Mouse (Mus musculus): ENCODE results near the gene Slc25a45. TPM values are rescaled to one million over a fixed set of nuclear protein-coding genes. Genes with fewer than 3 reads are reported as not detected.
A peak's percentile ranks its signal among the peaks of the same experiment; 100 is the strongest.

The Slc25a45 gene
- total RNA-seq (2022): 10 to 100 TPM; 12.8 to 21.7 (median 17.5) TPM

GRCm38 (mm10) chr19:5877618-5878361 is at the start of gene Slc25a45:
TSS of gene Slc25a45 (plus strand) at chr19:5877808.
- DNase-seq: peak; percentile 86

- no peak for DNase-seq
Observed at GRCm38 (mm10) chr19:5828155-5828554, 49.5 kb upstream of the Slc25a45 start.

GRCm38 (mm10) chr19:5828905-5829304 is 48.7 kb upstream of the Slc25a45 start:
- DNase-seq: no peak

- DNase-seq: no peak
Observed at GRCm38 (mm10) chr19:5829958-5830615, 47.5 kb upstream of the Slc25a45 start.

DNA sequence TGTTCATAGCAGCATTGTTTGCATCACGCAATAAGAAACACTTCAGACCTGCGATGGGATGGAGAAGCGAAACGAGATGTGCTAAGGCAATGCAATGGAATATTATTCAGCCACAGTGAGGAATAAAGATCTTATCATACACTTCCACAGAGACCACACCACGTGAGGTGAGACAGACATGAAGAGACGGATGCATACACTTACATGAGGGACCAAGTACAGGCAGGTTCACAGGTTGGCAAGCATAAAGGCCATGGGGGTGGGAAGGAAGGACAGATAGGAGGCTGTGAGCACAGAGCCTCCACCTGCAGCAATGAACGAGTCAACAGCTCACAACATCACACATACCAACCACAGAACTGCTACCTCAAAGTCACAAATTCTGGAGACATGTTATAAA is 46.8 kb upstream of the Slc25a45 start:
- no peak for DNase-seq

DNA sequence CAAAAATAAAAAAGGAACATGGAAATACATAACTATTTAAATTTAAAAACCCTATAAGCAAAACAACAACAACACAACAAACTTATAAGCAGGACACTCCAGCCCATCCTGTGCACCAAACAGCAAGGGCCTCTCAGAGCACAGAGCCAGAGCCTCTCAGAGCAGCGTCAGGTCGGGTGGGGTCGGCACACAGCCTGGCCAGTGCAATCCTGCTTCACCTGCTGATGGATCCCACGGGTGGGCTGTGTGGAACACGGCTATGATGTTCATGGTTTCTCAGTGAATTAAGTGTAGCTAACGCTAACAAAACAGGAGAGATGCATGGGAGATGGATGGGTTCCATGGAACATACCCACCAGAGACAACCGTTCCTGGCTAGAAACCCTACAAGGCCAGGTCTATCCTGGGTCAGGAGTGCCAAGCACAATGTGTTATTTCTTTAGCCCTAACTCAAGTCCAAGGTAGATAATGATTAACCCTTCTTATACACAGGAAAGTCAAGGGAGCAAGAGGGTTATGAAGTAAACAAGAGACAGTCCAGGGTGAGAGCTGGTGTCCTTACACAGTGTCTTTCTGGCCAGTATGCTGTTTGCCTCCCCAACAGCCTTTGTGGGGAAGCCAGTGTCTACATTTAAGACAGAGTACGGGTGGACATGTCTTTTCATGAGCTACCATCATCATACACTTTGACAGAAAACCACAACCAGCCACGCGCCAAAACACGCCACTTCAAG is 46.2 kb upstream of the Slc25a45 start:
- DNase-seq: no peak

DNA sequence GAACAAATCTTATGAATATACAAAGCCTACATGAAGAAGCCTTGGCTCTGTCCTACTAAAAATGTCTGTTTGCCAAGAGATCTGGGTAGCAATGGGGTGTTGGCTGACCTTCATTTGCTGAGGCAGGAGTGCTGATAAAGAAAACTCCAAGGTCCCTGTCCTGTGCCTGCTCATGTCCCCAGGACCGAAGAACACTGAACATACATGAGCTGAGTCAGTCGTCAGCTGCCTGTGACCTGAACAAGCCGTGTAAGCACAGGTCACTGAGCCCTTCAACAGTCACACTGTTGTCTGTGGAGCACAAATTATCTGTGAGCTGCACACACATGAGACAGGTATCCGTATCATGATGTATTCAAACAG is 45.7 kb upstream of the Slc25a45 start:
- no peak for DNase-seq

GRCm38 (mm10) chr19:5832326-5832725 is 45.3 kb upstream of the Slc25a45 start:
- no peak for DNase-seq

DNA sequence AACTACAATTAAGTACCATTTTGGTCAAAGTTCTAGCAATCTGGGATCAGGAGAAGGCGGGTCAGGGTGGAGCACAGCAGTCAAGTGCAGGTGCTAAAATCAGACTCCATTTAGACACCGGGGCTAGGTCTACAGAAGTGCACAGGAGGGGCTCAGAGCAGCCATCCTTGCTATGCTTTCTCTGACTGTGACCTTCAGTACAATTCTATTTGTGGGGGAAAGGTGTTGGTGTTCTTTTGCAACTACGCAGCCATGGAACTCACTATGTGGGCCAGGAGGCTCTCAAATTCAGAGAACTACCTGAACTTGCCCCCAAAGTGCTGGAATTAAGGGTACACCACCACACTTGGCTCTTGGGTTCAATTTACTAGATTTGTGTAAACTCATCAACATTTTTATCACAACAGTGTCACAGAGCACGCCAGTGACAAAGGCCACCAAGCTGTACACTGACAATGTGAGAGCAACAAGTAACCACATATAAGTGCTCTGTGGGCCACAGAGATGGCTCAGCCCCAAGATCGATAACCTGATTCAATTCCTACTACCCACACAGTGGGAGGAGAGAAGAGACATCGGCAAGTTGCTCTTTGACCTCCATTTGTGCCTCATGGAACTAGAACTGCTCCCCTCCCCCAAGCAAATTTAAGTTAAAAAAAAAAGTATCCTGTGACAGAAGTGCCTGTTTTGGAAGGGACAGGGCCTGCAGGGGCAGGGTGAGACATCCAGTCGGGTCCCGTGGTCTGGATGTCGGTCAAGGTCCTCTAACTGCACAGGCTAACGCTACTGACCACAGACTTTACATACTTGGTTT is 44.1 kb upstream of the Slc25a45 start:
- no peak for DNase-seq

DNA sequence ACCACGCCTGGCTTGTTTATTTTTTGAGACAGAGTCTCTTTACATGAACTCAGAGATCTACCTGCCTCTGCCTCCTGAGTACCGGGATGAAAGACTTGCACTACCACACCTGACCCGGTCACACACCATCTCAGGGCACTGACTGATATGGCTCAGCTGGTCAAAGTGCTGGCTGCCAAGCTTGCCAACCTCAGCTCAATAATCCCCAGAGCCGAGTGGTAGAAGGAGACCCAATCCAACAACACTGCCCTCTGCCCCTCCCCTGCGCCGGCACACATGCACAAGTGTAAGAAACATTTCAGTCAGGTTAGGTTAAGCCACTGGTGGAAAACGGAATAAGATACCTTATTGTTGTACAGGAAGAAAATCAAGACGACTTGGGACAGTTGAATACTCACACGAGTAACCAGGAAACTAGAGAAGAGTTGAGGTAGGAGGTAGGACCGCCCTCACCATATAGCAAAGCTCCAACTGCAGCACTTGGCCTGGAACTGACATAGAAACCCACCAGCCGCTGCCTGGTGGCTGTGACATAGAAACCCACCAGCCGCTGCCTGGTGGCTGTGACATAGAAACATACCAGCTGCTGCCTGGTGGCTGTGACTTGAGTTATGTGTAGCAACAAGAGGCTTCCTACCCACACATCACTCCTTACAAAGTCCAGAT is 43.2 kb upstream of the Slc25a45 start:
- peak; percentile 20 for DNase-seq

DNA sequence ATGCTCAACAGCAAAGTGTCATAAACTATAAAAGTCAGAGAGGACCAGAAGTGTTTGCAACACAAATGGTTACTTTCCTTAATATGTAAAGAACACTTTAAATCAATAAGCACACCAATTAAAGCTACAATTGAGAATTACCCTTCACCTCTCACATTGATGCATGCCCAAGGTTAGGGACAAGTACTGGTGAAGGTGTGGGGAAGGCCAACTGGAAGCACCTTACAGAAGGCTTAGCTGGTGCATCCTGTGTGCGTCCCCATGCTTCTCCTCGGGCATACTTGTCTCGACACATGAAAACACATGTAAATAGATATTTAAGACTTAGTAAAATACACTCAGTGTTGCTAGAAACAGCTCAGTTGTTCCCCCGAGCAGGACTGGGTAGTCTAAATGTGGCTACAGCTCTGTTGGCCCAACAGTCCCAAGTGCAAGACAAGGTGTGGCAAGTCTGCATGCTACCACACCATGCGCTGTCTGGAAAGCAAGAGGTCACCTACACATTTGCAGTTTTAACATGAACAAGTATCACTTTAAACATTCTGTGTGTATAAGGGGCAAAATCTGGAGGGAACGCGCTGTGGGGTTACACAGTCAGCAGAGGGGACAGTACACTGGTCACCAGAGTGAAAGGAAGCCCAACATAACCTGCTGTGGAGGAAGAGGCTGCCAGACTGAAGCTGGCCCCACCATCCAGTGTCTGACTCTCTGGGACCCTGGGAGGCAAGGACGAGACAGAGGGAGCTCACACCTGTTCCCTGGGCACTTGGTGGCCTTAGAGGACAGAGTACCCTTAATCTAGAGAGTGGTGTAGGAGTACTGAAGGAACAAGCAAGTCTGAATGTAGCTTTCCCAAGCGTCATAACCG is 42.3 kb upstream of the Slc25a45 start:
- peak; percentile 10 for DNase-seq

DNA sequence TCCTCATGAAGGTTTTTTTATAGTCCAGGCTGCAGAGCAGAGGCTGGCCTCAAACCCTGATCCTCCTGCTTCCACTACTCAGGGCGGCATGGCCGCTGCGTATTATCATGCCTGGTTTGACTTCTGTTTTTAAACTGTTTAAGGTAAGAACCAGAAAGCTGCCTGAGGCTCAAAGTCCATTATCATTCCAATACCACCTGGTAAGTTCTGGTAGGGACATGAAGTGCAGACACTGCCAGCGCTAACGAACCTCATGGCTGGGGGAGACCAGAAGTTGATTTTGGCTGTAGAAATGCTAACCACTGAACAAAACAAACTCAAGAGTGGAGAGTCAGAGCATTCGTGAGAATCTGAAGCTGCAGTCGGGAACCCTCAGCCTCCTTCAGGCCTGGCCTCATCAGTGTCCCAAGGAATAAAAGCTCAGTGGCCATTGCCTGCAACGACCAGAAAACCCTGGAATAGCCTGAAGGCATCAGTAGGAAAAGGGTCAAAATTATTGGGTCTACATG is 41.6 kb upstream of the Slc25a45 start:
- peak; percentile 5 for DNase-seq

DNA sequence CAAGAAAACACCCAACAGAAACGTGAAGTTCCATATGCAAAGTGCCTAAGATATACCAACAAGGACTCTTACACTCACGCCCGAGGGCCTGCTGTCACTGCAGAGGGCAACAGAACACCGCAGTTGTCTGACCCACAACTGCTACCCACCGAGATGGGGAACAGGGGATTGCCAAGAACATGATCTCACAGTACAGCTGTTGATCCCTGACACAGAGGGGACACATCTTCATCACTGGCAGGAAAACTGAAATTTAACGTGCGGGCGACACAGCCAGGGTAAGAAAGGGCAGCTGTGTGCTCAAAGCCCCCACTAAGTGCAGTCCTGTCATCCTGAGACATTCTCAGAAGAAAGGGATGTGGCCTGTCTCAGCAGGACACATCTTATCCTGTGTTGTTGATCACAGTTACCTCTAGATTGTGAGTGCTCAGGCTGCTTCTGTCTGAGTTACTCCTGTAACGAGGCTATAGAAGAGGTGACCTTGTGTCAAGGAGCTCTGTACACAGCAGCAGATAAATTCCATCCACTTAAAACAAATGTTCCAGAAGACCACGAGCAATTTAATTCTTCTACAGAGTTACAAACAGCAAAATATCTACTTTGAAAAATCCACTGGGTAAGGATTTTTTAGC is 40.6 kb upstream of the Slc25a45 start:
- peak; percentile 18 for DNase-seq

DNA sequence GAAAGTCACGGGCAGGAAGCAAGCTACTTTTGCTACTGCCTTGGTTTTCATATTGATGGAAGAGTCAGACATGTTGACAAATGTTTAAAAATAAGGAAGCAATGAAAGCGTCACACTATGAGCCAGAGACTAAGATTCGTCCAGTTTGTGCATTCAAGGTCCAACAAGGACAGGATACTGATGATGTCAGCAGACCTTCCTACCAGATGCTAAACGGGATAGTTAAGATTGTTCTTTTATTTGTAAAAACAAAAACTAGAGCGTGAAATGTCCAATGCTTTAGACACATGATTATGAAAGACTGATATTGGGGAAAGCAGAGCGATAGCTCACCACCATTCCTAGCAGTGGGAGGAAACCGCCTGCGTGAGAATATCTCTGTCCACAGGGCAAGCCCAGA is 40.0 kb upstream of the Slc25a45 start:
- peak; percentile 13 for DNase-seq

DNA sequence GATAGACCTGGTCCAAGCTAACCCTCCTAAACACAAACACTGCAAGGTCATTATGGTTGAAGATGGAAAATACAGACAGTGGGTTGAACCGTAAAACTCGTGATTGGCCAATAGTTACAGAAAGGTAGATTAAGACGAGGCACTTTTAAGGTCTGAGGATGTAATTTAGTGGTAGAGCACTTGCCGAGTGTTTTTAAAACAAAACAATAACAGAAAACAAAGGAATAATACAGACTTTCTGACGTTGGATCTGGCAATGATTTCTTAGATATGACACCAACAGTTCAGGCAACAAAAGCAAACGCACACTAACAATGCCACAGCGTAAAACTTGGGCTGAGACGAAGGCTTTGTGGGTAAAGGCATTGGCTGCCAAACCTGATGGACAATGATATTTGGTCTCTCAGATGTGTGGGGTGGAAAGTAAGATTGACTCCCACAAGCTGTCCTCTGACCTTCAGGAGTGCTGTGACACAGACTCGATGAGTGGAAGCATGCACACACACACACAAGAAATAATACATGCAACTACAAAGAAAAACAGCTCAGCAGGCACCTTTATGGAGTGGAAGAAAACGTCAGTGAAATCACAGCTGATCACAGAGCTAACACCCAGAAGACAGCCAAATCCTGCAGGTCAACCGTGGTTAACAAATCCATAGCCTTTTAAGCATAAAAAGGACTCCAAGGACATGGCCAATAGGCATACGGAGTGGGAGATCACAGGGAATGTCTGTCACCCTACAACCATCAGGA is 39.3 kb upstream of the Slc25a45 start:
- DNase-seq: peak; percentile 4

DNA sequence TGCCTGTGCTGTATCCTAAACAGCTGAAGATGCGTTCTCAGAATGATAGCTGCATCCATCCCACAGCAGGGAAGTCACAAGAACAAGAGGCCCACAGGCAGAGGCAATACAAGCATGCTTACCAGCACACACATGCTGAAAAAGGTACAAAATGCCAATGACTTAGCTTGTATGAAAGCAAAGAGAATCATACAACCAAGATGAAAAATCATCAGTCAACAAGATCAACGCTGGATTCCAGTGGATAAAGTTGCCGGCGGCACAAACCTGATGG is 38.8 kb upstream of the Slc25a45 start:
- DNase-seq: peak; percentile 11

DNA sequence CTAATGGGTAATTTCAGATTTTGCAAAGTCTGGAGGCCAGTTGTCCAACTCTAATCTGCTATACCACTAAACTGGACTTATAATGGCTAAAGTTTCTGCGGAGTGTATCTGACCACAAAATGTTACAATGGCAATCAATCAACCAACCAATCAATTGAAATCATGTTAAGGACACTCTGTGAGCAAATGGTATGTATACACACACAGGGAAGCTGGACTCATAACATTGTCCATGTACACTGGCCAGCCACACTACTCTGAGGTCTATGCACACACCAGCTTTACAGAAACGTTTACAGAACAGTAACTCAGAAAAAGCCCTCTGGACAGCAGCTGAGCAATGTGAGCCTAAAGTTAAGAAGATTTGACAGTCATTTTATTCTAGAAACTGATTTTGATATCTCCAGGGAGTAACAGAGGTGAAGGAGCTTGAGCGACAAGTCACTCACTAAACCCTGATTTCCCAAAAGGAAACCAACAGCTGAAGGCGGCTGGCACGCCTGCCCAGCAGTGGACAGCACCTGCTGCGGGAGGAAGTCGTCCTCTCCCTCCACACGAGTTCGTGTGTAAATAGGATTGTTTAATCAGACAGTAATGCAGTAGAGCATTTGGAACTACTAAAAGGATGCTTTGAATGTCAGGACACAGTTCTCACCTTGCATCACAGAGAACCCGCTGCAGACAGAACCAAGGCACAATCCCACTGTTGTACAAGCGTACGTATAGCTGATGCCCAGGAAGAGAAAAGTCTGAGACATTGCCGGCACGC is 38.1 kb upstream of the Slc25a45 start:
- DNase-seq: peak; percentile 15

GRCm38 (mm10) chr19:5840086-5840889 is 37.3 kb upstream of the Slc25a45 start:
- DNase-seq: peak; percentile 37
